Mouse (Mus musculus): Measurements from ENCODE around the gene Psg16.

DNA sequence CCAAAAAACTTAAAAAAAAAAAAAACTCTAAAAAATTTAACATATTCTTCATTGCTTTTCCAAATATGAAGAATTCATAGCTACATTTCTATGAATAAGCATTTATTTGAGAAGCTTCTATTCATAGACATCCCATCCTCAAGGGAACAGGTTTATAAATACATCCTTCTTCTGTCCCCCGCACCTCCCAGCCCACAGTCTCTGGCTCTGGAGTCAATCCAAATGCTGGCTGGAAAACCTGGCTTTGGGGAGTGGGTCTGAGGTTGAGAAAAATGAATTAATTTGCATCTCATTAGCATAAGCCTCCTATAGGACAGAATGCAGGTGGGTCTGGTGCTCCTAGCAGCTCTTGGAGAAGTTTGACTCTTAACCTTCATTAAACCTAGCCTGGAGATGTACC is 28.1 kb upstream of the Psg16 start:
- TF ChIP-seq CTCF (IDR thresholded peaks at IDR 0.05) (no peak), POLR2A (IDR thresholded peaks at IDR 0.05; ENCODE audit: insufficient read depth, low read depth, low read length) (no peak)
